21 mouse cellular contexts compared by ENCODE assay signal in the genomic region with DNA sequence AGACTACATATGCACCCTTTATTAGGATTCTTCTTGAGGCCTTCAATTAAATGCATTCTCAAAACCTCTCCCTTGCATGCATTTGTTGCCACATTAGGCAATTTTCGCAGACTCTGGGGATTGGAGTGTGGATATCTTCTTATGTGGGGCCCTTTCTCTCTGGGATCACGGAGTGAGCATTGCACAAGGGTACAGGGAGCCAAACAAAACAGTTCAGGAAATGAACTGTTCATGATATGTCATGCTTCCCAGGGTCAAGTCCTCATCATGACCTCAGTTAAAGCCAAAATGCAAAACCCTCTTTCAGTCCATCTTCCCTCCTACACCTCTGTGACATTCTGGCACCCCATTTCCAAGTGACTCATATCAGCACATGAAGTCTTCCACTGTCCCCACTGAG. TPM values are rescaled to one million over a fixed set of nuclear protein-coding genes. Genes with fewer than 3 reads are reported as not detected.
"Had no signal": no experiment of that assay in that cellular context is flagged by ENCODE, and none has a peak within 500 bp of the region (broad histone marks: within the 10 kb centered on the region; RNA-seq: fewer than 3 reads in every experiment).

No protein-coding gene starts in this region.

- DNase-seq: kidney, adult 11 months; kidney, adult 8-10 months; kidney, postnatal 10 days; kidney, postnatal 36 days; layer of hippocampus, postnatal 36 days; liver, embryonic 13.5 days; lung, postnatal 10 days; lung, postnatal 36 days; retina, postnatal 1 day; right cerebral cortex, postnatal 25 days; spleen, adult 18-20 months; thymus, postnatal 25 days had no signal

- H3K9me3 ChIP-seq: kidney, embryonic 15.5 days; liver, embryonic 13.5 days; midbrain, embryonic 10.5 days; midbrain, embryonic 13.5 days; neural tube, embryonic 13.5 days; stomach, embryonic 15.5 days had no signal

- ATAC-seq: midbrain, embryonic 13.5 days; midbrain, embryonic 16.5 days had no signal

- H3K27me3 ChIP-seq: kidney, embryonic 15.5 days; liver, embryonic 13.5 days; midbrain, embryonic 13.5 days; neural tube, embryonic 13.5 days; stomach, embryonic 15.5 days had no signal

- H3K4me2 ChIP-seq: kidney, embryonic 15.5 days; liver, embryonic 13.5 days; midbrain, embryonic 13.5 days; neural tube, embryonic 13.5 days; stomach, embryonic 15.5 days had no signal

- H3K4me1 ChIP-seq: kidney, embryonic 15.5 days; liver, embryonic 13.5 days; neural tube, embryonic 13.5 days; stomach, embryonic 15.5 days had no signal

- H3K4me3 ChIP-seq: kidney, embryonic 15.5 days; left cerebral cortex, adult 2 months; liver, embryonic 13.5 days; midbrain, embryonic 10.5 days; midbrain, embryonic 13.5 days; myocyte; neural tube, embryonic 13.5 days; stomach, embryonic 15.5 days had no signal

- H3K36me3 ChIP-seq: kidney, embryonic 15.5 days; liver, embryonic 13.5 days; midbrain, embryonic 10.5 days; midbrain, embryonic 13.5 days; neural tube, embryonic 13.5 days; stomach, embryonic 15.5 days had no signal

- H3K27ac ChIP-seq: kidney, embryonic 15.5 days; left cerebral cortex, adult 2 months; liver, embryonic 13.5 days; midbrain, embryonic 10.5 days; midbrain, embryonic 13.5 days; neural tube, embryonic 13.5 days; stomach, embryonic 15.5 days had no signal

- H3K9ac ChIP-seq: kidney, embryonic 15.5 days; liver, embryonic 13.5 days; midbrain, embryonic 13.5 days; neural tube, embryonic 13.5 days; stomach, embryonic 15.5 days had no signal

RNA-seq across cellular contexts. Expression of a gene that starts 27.8 kb away (rescaled TPM):
- total RNA-seq: megakaryocyte progenitor cell, adult 5-6 weeks had no signal
- polyA plus RNA-seq: myocyte had no signal
